Mouse (Mus musculus) forebrain, embryonic 13.5 days (tissue): ENCODE measurements around the gene Rilp. TPM values are rescaled to one million over a fixed set of nuclear protein-coding genes. Genes with fewer than 3 reads are reported as not detected.

Experiments
- ATAC-seq: fragments of 200-750 bp; cut with Nextera tagmentation; 2 replicates; pipeline ENCODE4 v1.8.0; 2017
- H3K27ac ChIP-seq: fragments of 300-500 bp; sonication (generic); 2 replicates; pipeline ENCODE4 v1.5.1; 2015; ENCODE audit warnings: inconsistent platforms, mild to moderate bottlenecking, moderate library complexity
- H3K27me3 ChIP-seq: fragments of 300-500 bp; sonication (generic); 2 replicates; pipeline ENCODE4 v1.6.1; 2015; ENCODE audit warnings: mild to moderate bottlenecking, inconsistent platforms
- H3K36me3 ChIP-seq: fragments of 300-500 bp; sonication (generic); 2 replicates; pipeline ENCODE4 v1.6.1; 2015; ENCODE audit warnings: mild to moderate bottlenecking, inconsistent platforms; ENCODE audit not compliant: poor library complexity, severe bottlenecking
- H3K4me1 ChIP-seq: fragments of 300-500 bp; sonication (generic); 2 replicates; pipeline ENCODE4 v1.6.1; 2015; ENCODE audit warnings: inconsistent platforms
- H3K4me2 ChIP-seq: fragments of 300-500 bp; sonication (generic); 2 replicates; pipeline ENCODE4 v1.6.1; 2015; ENCODE audit warnings: inconsistent platforms, mild to moderate bottlenecking, moderate library complexity
- H3K4me3 ChIP-seq: fragments of 300-500 bp; sonication (generic); 2 replicates; pipeline ENCODE4 v1.5.1; 2015; ENCODE audit warnings: mild to moderate bottlenecking, inconsistent platforms
- H3K9ac ChIP-seq: fragments of 300-500 bp; sonication (generic); 2 replicates; pipeline ENCODE4 v1.6.1; 2015; ENCODE audit warnings: mild to moderate bottlenecking, inconsistent platforms
- H3K9me3 ChIP-seq: fragments of 300-500 bp; sonication (generic); replicated peaks from 2 replicates; pipeline ENCODE4 v1.6.1; 2016; ENCODE audit warnings: inconsistent platforms
- WGBS: fragments of 180-500 bp; shearing (Covaris S2); methylation state at CpG from one replicate; pipeline ENCODE4 v1.1.7; 2015; 5-methylcytosine and 5-hydroxymethylcytosine counted together
- polyA plus RNA-seq: library from polyadenylated mRNA; unstranded; fragments of >200 nt; fragmentation: Nextera tagmentation; extraction: Ambion mirVana; gene quantifications from 2 replicates; pipeline ENCODE4 v1.2.1, GENCODE M21; 2015

Gene Rilp
- polyA plus RNA-seq, 1 experiment from 2014 or later, result 0.40 TPM

- no peak overlapping the region for H3K9ac ChIP-seq
Observed at GRCm38 (mm10) chr11:75529771-75530170, 19.9 kb downstream of the Rilp start.

DNA sequence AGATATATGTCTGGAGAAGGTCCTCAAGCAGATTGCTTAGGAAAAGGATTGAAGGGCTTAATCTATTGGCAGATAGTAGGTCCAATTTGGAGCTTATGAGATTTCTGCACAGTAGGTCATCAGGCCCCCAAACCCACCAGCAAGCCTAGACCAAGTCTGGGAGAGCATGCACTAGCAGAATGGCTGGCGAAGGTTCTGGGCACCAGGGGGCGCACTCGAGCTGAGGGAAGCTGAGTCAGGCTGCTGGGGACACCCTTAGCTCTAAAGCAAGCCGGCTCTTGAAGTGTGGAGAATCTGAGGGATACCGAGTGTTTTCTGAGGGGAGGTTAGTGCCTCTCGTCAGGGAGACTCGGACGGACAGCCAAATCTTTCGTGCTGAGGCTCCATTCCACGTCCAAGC, 20.4 kb downstream of the Rilp start:
- Histone ChIP-seq H3K27ac (peak overlapping the region; percentile 97), H3K27me3 (no peaks in the 10 kb centered on the region), H3K4me2 (peak overlapping the region; percentile 98), H3K4me3 (peak overlapping the region; percentile 72), H3K4me1 (peaks cover 27% of the 10 kb centered on the region), H3K9ac (peak overlapping the region; percentile 94), H3K9me3 (no peaks in the 10 kb centered on the region), H3K36me3 (no peaks in the 10 kb centered on the region)
- WGBS, result 0% methylated on average over 10 of the region's 10 CpGs
- ATAC-seq, result peak; percentile 44

More at GRCm38 (mm10) chr11:75529771-75530170, 19.9 kb downstream of the Rilp start:
- no peaks in the 10 kb centered on the region for H3K36me3 ChIP-seq
- H3K27me3 ChIP-seq, result no peaks in the 10 kb centered on the region
- H3K4me3 ChIP-seq, result no peak overlapping the region
- ATAC-seq, result no peak
- H3K4me2 ChIP-seq, result no peak overlapping the region; the same call in 1 of the 2 replicates
- peaks cover 22% of the 10 kb centered on the region for H3K4me1 ChIP-seq
- WGBS, result 54% methylated on average over 4 of the region's 4 CpGs
- no peak overlapping the region for H3K27ac ChIP-seq
- H3K9me3 ChIP-seq, result no peaks in the 10 kb centered on the region

- Histone ChIP-seq H3K4me1 (peaks cover 27% of the 10 kb centered on the region), H3K27me3 (no peaks in the 10 kb centered on the region), H3K9me3 (no peaks in the 10 kb centered on the region), H3K36me3 (no peaks in the 10 kb centered on the region), H3K4me3 (peak overlapping the region; percentile 72), H3K27ac (peak overlapping the region; percentile 97), H3K4me2 (peak overlapping the region; percentile 98), H3K9ac (peak overlapping the region; percentile 94)
- peak; percentile 29 for ATAC-seq
- WGBS, result under 1% methylated on average over 30 of the region's 31 CpGs
Observed at GRCm38 (mm10) chr11:75530845-75531373, 21.0 kb downstream of the Rilp start.

DNA sequence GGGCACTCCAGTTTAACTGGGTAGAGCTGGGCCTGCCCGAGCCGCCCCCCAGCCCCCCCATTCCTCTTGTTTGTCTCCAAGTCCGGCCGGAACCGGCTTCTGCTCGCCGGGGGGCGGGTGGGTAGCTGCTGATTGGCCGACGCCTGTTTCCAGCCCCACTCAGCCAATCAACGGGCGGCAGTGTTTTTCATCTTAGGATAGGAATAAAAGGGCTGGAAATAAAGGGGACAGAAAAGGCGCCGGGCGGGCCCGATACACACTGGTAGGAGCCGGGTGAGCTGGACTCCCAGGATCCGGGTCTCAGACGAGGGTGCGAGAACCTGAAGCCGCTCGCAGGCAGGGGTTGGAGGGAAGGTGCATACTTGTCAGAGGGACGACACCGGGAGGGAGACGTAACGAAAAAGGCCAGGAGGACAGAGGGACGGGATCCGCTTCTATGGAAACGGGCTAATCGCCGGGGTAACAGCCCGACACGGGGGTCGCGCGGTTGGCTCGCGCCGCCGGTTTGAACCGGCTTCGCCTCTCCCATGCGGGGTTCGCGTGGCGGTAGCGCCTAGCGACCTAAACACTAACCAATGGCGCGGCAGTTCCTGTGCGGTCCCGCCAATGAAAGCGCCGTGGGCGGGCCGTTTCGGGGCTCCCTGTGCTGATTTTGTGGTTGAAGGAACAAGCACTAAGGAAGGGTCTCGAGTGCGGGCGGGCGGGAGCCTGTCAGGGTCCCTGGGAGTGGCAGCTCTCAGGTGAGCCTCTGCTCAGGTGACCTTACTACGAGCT, 21.8 kb downstream of the Rilp start, which contains the start of gene Slc43a2:
TSS of gene Slc43a2 (plus strand) at position 226 of the 774 bp plus-strand sequence.
- Histone ChIP-seq H3K27me3 (no peaks in the 10 kb centered on the region), H3K4me3 (peak within 1 kb of the TSS; percentile 72), H3K4me2 (peak within 1 kb of the TSS; percentile 98), H3K9me3 (no peaks in the 10 kb centered on the region), H3K27ac (peak within 1 kb of the TSS; percentile 97), H3K9ac (peak within 1 kb of the TSS; percentile 94), H3K36me3 (no peaks in the 10 kb centered on the region), H3K4me1 (peaks cover 27% of the 10 kb centered on the region)
- ATAC-seq, result peak; percentile 96
- WGBS, result under 1% methylated on average over 62 of the region's 62 CpGs

GRCm38 (mm10) chr11:75532340-75533277, 22.7 kb downstream of the Rilp start:
- Histone ChIP-seq H3K27me3 (no peaks in the 10 kb centered on the region), H3K9me3 (no peaks in the 10 kb centered on the region), H3K4me1 (peaks cover 29% of the 10 kb centered on the region), H3K36me3 (no peaks in the 10 kb centered on the region), H3K4me2 (peak overlapping the region; percentile 98), H3K9ac (peak overlapping the region; percentile 94), H3K27ac (peak overlapping the region; percentile 97), H3K4me3 (peak overlapping the region; percentile 72)
- ATAC-seq, result 0 out of 2 replicates have a peak, but pooled peaks have one; percentile 22
- 15% methylated on average over 38 of the region's 38 CpGs for WGBS

DNA sequence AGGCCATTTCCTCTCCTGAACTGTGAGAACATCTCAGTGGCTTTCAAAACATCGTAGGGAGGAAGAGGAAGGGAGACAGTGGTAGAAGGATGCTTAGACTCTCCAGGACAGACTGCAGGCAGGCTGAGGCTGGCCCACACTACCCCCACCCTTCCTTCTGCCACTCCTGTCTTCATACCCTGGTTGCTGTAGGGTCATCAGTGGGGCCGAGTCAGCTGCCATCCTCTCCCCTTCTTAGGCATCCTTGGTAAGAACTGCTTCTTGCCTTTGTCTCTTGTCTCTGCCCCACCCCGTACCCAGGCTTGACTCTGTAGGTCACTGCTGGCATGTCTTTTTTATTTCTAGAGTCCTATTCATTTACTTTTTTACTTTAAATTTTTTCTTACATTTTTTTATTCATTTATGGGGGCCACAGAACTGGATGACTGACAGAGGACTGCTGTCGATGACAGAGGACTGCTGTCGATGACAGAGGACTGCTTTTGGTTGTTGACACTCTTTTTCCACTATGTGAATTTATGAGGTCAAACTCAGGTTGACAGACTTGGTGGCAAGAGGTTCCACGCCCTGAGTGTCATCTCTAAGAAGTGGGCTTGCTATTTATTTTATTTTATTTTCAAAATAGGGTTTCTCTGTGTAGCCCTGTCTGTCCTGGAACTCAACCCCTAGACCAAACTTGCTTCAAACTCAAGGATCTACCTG, 23.6 kb downstream of the Rilp start:
- Histone ChIP-seq H3K27ac (no peak overlapping the region), H3K4me3 (peak overlapping the region; percentile 72), H3K4me1 (peaks cover 37% of the 10 kb centered on the region), H3K27me3 (no peaks in the 10 kb centered on the region), H3K36me3 (no peaks in the 10 kb centered on the region), H3K9me3 (no peaks in the 10 kb centered on the region), H3K9ac (peak overlapping the region; percentile 94; the same call in 1 of the 2 replicates), H3K4me2 (peak overlapping the region; percentile 98)
- ATAC-seq, result no peak
- 84% methylated on average over 6 of the region's 6 CpGs for WGBS

DNA sequence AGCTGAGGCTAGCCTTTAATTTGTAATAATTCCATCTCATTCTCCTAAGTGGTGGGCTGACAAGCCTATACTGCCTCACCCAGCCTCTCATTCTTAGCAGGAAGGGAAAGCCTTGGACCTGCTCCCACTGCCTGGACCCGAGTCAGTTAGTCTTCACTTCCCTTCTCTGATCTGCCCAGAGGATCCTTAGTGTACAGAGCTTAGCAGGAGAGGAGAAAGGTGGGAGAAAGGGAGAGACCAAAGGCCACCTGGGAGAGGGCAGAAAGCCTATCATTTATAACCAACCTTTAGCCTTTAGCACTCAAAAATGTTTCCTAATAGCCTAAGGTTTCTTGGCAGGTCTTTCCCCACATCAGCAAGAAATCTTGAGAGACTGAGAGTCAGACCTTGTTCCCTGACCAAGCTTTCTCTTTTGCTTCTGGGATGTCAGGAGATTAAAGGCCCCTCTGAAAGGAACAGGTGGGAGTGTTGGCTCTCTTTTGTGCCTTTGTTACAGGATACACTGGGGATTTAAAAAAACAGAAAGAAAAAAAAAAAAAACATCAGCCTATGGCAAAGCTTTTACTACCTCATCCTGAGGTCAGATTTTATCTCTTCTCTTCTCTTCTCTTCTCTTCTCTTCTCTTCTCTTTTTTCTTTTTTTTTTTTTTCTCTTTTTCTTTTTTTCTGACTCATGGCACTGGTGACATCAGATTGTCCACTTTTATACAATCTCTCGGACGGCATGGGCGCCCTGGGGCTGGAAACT, 24.6 kb downstream of the Rilp start:
- Histone ChIP-seq H3K27me3 (no peaks in the 10 kb centered on the region), H3K9me3 (no peaks in the 10 kb centered on the region), H3K27ac (no peak overlapping the region), H3K9ac (peak overlapping the region; percentile 32), H3K4me1 (peaks cover 41% of the 10 kb centered on the region), H3K4me3 (no peak overlapping the region), H3K4me2 (peak overlapping the region; percentile 37), H3K36me3 (no peaks in the 10 kb centered on the region)
- WGBS, result 40% methylated on average over 4 of the region's 4 CpGs
- no peak for ATAC-seq

- no peaks in the 10 kb centered on the region for H3K36me3 ChIP-seq
- WGBS, result 63% methylated on average over 13 of the region's 13 CpGs
- peak overlapping the region; percentile 32 for H3K9ac ChIP-seq
- H3K27ac ChIP-seq, result no peak overlapping the region
- H3K4me3 ChIP-seq, result no peak overlapping the region
- no peak for ATAC-seq
- peak overlapping the region; percentile 37 for H3K4me2 ChIP-seq
- no peaks in the 10 kb centered on the region for H3K9me3 ChIP-seq
- no peaks in the 10 kb centered on the region for H3K27me3 ChIP-seq
- peaks cover 41% of the 10 kb centered on the region for H3K4me1 ChIP-seq
Observed at GRCm38 (mm10) chr11:75535106-75535795, 25.4 kb downstream of the Rilp start.

GRCm38 (mm10) chr11:75536255-75537024, 26.5 kb downstream of the Rilp start:
- no peak overlapping the region for H3K27ac ChIP-seq
- H3K9me3 ChIP-seq, result no peaks in the 10 kb centered on the region
- H3K4me1 ChIP-seq, result peaks cover 41% of the 10 kb centered on the region
- H3K9ac ChIP-seq, result no peak overlapping the region
- no peak overlapping the region for H3K4me2 ChIP-seq
- H3K36me3 ChIP-seq, result no peaks in the 10 kb centered on the region
- H3K27me3 ChIP-seq, result no peaks in the 10 kb centered on the region
- WGBS, result 85% methylated on average over 12 of the region's 12 CpGs
- no peak for ATAC-seq
- H3K4me3 ChIP-seq, result no peak overlapping the region

DNA sequence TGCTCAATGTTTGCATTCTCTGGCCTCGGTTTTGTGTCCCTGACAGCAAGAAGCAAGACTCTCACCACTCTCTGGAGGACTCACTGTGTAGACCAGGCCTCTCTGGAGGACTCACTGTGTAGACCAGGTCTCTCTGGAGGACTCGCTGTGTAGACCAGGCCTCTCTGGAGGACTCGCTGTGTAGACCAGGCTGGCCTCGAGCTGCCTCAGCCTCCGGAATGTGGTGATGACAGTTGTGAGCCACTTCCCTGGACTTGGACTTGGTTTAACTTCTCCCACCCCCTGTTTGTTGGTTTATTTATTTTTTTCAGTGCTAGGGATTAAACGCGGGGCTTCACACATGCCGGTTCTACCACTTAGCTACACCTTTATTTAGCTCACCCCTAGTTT, 27.1 kb downstream of the Rilp start:
- Histone ChIP-seq H3K4me1 (peaks cover 41% of the 10 kb centered on the region), H3K27me3 (no peaks in the 10 kb centered on the region), H3K36me3 (no peaks in the 10 kb centered on the region), H3K4me3 (no peak overlapping the region), H3K4me2 (no peak overlapping the region), H3K9ac (no peak overlapping the region), H3K27ac (no peak overlapping the region), H3K9me3 (no peaks in the 10 kb centered on the region)
- no peak for ATAC-seq
- WGBS, result 87% methylated on average over 8 of the region's 8 CpGs
